Mouse (Mus musculus): ENCODE results near the gene Dync1li1. TPM values are rescaled to one million over a fixed set of nuclear protein-coding genes. Genes with fewer than 3 reads are reported as not detected.

The Dync1li1 gene
- polyA plus RNA-seq (2017; shearing (Covaris generic)) = 10 to 100 TPM; 45.1 to 46.5 TPM

GRCm38 (mm10) chr9:114688252-114688952, at the start of gene Dync1li1:
Dync1li1 (plus strand) TSS chr9:114688790.
- peak; percentile 86 for ATAC-seq

- no peak for ATAC-seq
Observed at GRCm38 (mm10) chr9:114639186-114639748, 49.3 kb upstream of the Dync1li1 start.

- ATAC-seq = peak; percentile 100
Observed at GRCm38 (mm10) chr9:114639839-114640646, 48.5 kb upstream of the Dync1li1 start, which contains the start of gene Cnot10. Cnot10 (minus strand) TSS chr9:114640184.

GRCm38 (mm10) chr9:114646556-114647505, 41.8 kb upstream of the Dync1li1 start:
- no peak for ATAC-seq

- ATAC-seq = no peak
Observed at GRCm38 (mm10) chr9:114647506-114648432, 40.8 kb upstream of the Dync1li1 start.

GRCm38 (mm10) chr9:114648472-114648871, 40.1 kb upstream of the Dync1li1 start:
- ATAC-seq = peak; percentile 47

GRCm38 (mm10) chr9:114649371-114649770, 39.2 kb upstream of the Dync1li1 start:
- ATAC-seq = no peak

- ATAC-seq = peak; percentile 87
Observed at GRCm38 (mm10) chr9:114650938-114651634, 37.5 kb upstream of the Dync1li1 start.

GRCm38 (mm10) chr9:114655356-114655755, 33.2 kb upstream of the Dync1li1 start:
- ATAC-seq = no peak

- no peak for ATAC-seq
Observed at GRCm38 (mm10) chr9:114656701-114657100, 31.9 kb upstream of the Dync1li1 start.

- no peak for ATAC-seq
Observed at GRCm38 (mm10) chr9:114660506-114660905, 28.1 kb upstream of the Dync1li1 start.

GRCm38 (mm10) chr9:114660983-114661382, 27.6 kb upstream of the Dync1li1 start:
- no peak for ATAC-seq

- no peak for ATAC-seq
Observed at GRCm38 (mm10) chr9:114661991-114662390, 26.6 kb upstream of the Dync1li1 start.

- ATAC-seq = no peak
Observed at GRCm38 (mm10) chr9:114663782-114664181, 24.8 kb upstream of the Dync1li1 start.

- ATAC-seq = no peak
Observed at GRCm38 (mm10) chr9:114666858-114667257, 21.7 kb upstream of the Dync1li1 start.

- no peak for ATAC-seq
Observed at GRCm38 (mm10) chr9:114668047-114668446, 20.5 kb upstream of the Dync1li1 start.

- no peak for ATAC-seq
Observed at GRCm38 (mm10) chr9:114669011-114669410, 19.6 kb upstream of the Dync1li1 start.

GRCm38 (mm10) chr9:114671946-114672345, 16.6 kb upstream of the Dync1li1 start:
- ATAC-seq = no peak

- no peak for ATAC-seq
Observed at GRCm38 (mm10) chr9:114672703-114673561, 15.7 kb upstream of the Dync1li1 start.

Measured in CD4-positive, CD25-positive, alpha-beta regulatory T cell, adult 4 months (primary cell).